Mouse (Mus musculus) Patski (cell line): ENCODE data around the gene Ephx4. TPM values are rescaled to one million over a fixed set of nuclear protein-coding genes. Genes with fewer than 3 reads are reported as not detected.

ENCODE experiments used
- ATAC-seq: fragments of 100-300 bp; one replicate; pipeline ENCODE4 v1.8.0; 2021
- CTCF ChIA-PET: fragments of 350-600 bp; sonication (Branson Sonifier 250); formaldehyde crosslinking; loops from one replicate; lab custom pipeline; 2022; ENCODE audit warnings: inconsistent platforms; lab: Charles Lee
- POLR2A ChIA-PET: fragments of 350-600 bp; sonication (Branson Sonifier 250); formaldehyde crosslinking; loops from one replicate; lab custom pipeline; 2022; ENCODE audit warnings: antibody characterized with exemption, inconsistent platforms; lab: Charles Lee
- DNase-seq: peaks from one replicate; pipeline ENCODE4 v3.0.0-alpha.2; 2011; ENCODE audit warnings: low read depth, low spot score
- H3K27me3 ChIP-seq: fragments of 371-371 bp; one replicate; pipeline ENCODE4 v1.5.1; 2021
- CTCF ChIP-seq: fragments of 100-300 bp; IDR thresholded peaks from one replicate; pipeline ENCODE4 v1.5.1; 2021
- in situ Hi-C: fragments of 300-500 bp; cut with MboI; formaldehyde crosslinking; loops from 3 replicates; pipeline ENCODE4 v1.11.1; 2018; ENCODE audit warnings: low pct_unique_long_range_greater_than_20kb, mixed read lengths
- polyA plus RNA-seq: library from polyadenylated mRNA; unstranded; gene quantifications from one replicate; pipeline ENCODE4 v1.2.3, GENCODE M21; 2021

Gene Ephx4
- polyA plus RNA-seq, 1 experiment from 2014 or later: 0.06 TPM

DNA sequence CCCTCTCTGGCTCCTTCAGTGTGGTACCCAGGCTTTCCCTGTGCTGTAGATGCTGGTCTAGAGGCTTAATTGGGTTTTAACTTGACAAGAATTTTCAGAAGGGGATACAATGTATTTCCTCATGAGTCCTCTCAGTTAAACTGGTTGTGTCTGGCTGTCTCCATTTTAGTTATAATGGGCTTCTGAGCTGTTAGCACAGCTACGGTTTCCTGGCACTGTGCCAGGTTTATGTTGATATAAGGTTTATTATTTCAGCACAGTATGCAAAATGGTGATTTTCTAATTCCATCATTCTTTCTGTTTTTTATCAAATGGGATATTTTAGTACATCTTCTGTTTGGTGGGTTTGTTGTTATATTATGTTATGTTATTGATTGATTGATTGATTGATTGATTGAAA is 19.1 kb downstream of the Ephx4 start:
- no peak for DNase-seq
- H3K27me3 ChIP-seq: peaks cover 24% of the 10 kb centered on the region
- no peak for ATAC-seq
- in situ Hi-C loops: no loop called here
- TF ChIP-seq CTCF: no peak
- ChIA-PET POLR2A (no interaction called here), CTCF (interaction anchor here (1.2 kb wide), 1 partner anchor 9 kb away, joined by 3 read pairs; no protein-coding TSS in a partner anchor)

- in situ Hi-C loops: no loop called here
- ChIA-PET CTCF (no interaction called here), POLR2A (no interaction called here)
- no peak for ATAC-seq
- DNase-seq: no peak
- TF ChIP-seq CTCF: no peak
- peaks cover 37% of the 10 kb centered on the region for H3K27me3 ChIP-seq
Observed at GRCm38 (mm10) chr5:107431249-107431648, 28.7 kb downstream of the Ephx4 start, which contains the start of gene Lpcat2b. TSS of gene Lpcat2b (plus strand) at chr5:107431549.

- no peak for TF ChIP-seq CTCF
- DNase-seq: no peak
- CTCF ChIA-PET: interaction anchor here (1.0 to 1.5 kb wide), 2 partner anchors 16 to 63 kb away, joined by 3 read pairs; no protein-coding TSS in a partner anchor
- POLR2A ChIA-PET: no interaction called here
- in situ Hi-C loops: no loop called here
- no peak for ATAC-seq
- peaks cover 27% of the 10 kb centered on the region for H3K27me3 ChIP-seq
Observed at GRCm38 (mm10) chr5:107434001-107434400, 31.5 kb downstream of the Ephx4 start.

GRCm38 (mm10) chr5:107436185-107436584 is 33.6 kb downstream of the Ephx4 start:
- DNase-seq: no peak
- no peak for ATAC-seq
- no peak for TF ChIP-seq CTCF
- peaks cover 14% of the 10 kb centered on the region for H3K27me3 ChIP-seq
- ChIA-PET POLR2A (interaction anchor here (0.6 kb wide), 1 partner anchor 357 kb away, joined by 4 read pairs; no protein-coding TSS in a partner anchor), CTCF (interaction anchor here (0.9 to 1.1 kb wide), 2 partner anchors 18 to 35 kb away, joined by 3 read pairs; no protein-coding TSS in a partner anchor)
- in situ Hi-C loops: no loop called here

DNA sequence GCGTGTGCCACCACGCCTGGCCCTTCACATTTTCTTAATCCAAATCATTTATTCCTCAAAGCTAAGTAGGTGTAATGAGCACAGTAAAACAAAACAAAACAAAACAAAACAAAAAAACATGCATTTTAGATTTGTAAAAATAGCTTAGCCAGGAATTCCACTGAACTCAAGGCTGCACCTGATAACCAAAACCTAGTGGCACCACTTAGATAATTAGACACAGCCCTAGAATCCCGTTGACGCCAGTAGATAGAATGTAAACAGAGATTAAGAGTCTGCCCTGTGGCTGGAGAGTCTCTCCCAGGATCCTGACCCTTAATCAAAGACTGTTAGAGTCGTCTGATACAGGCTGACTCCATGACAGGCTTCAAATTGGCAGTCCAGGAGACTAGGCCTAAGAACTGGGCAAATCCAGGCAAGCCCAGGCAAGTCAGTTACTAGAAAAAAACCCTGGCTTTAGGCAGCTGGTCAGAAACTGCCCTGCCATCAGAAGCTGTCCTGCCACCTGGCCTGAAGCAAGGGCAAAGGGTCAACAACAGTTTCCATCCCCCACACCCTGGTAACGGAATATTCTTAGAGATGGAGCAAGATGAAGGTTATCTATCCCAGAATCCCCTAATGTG is 34.2 kb downstream of the Ephx4 start:
- DNase-seq (no peak), ATAC-seq (no peak)
- CTCF ChIA-PET: interaction anchor here (0.9 to 1.1 kb wide), 2 partner anchors 18 to 34 kb away, joined by 3 read pairs; no protein-coding TSS in a partner anchor
- POLR2A ChIA-PET: no interaction called here
- H3K27me3 ChIP-seq: peaks cover 14% of the 10 kb centered on the region
- in situ Hi-C loops: no loop called here
- TF ChIP-seq CTCF: no peak

DNA sequence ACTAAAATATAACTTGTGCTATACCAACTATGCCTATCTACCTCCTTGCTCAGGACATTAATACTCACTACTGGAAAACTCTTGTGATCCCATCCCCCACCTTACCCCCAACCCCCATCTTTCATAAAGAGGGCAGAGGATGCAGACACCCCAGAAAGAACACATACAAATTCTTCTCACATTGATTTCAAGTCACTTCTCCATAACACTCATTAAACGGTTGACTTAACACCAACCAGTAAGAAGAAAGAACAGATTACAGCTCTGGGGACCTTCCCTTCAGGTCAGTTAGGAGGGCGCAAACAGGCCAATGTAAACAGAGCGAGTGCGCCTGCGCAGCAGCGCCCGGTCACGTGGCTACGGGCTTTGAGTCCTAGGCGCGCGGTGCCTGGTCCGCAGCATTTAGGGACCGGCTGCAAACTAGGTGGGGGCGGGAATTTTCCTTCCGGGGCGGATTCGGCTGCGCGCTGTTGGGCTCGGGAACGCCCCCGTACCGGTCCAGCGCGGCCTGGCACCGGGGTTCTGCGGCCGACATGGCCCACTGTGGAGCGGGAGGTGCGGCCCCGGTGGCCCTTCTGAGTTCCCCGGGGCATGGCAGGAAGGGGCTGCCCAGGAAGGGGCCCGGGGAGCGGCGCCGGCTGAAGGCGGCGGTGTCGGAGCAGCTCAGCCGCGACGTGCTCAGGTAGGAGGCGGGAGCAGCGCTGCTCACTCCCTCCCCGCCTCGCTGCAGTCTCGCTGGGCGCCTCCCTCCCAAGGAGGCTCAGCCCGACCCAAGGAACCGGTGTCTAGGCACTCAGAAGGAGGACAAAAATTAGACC is 35.1 kb downstream of the Ephx4 start, which contains the start of gene Btbd8:
Btbd8 (plus strand) TSS at position 534 of the 818 bp plus-strand sequence.
- ChIA-PET CTCF (interaction anchor here (1.0 to 3.6 kb wide), 5 partner anchors 11 to 59 kb away, joined by 3 to 11 read pairs (median 3); no protein-coding TSS in a partner anchor), POLR2A (interaction anchor here (0.7 to 1.1 kb wide), 4 partner anchors 11 to 23 kb away, joined by 3 to 5 read pairs (median 3); no protein-coding TSS in a partner anchor)
- in situ Hi-C loops: no loop called here
- no peak for TF ChIP-seq CTCF
- peaks cover 7% of the 10 kb centered on the region for H3K27me3 ChIP-seq
- peak; percentile 89 for ATAC-seq
- DNase-seq: peak; percentile 79

GRCm38 (mm10) chr5:107438353-107438752 is 35.8 kb downstream of the Ephx4 start:
- CTCF ChIA-PET: interaction anchor here (1.0 to 3.6 kb wide), 4 partner anchors 11 to 59 kb away, joined by 3 to 11 read pairs (median 3); no protein-coding TSS in a partner anchor
- H3K27me3 ChIP-seq: peaks cover 7% of the 10 kb centered on the region
- TF ChIP-seq CTCF: no peak
- in situ Hi-C loops: no loop called here
- peak; percentile 12 for DNase-seq
- POLR2A ChIA-PET: interaction anchor here (0.7 to 1.3 kb wide), 3 partner anchors 12 to 27 kb away, joined by 3 read pairs; no protein-coding TSS in a partner anchor
- ATAC-seq: peak; percentile 8

DNA sequence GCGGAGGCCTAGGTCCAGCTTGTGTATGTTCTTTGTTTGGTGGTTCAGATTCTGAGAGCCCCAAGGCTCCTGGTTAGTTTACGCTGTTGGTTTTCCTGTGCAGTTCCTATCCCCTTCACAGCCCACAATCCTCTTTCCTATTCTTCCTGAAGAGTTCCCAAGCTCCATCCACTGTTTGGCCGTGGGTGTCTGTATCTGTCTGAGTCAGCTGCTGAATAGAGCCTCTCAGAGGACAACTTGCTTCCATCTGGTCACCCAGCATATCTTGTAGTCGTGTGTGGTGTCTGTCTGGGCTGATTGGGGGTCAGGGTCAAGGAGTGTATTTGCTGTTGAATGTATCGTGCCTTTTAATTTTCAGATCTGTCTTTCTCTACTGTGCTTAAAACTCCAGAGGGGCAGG is 39.3 kb downstream of the Ephx4 start:
- CTCF ChIA-PET: no interaction called here

GRCm38 (mm10) chr5:107444251-107444650 is 41.7 kb downstream of the Ephx4 start:
- ATAC-seq: no peak
- CTCF ChIA-PET: no interaction called here
- DNase-seq: no peak
- H3K27me3 ChIP-seq: no peaks in the 10 kb centered on the region
- POLR2A ChIA-PET: no interaction called here
- no peak for TF ChIP-seq CTCF
- in situ Hi-C loops: no loop called here

More for the DNA sequence above, 39.3 kb downstream of the Ephx4 start:
- in situ Hi-C loops: no loop called here
- ATAC-seq (no peak), DNase-seq (no peak)
- TF ChIP-seq CTCF: no peak
- no peaks in the 10 kb centered on the region for H3K27me3 ChIP-seq
- POLR2A ChIA-PET: no interaction called here

DNA sequence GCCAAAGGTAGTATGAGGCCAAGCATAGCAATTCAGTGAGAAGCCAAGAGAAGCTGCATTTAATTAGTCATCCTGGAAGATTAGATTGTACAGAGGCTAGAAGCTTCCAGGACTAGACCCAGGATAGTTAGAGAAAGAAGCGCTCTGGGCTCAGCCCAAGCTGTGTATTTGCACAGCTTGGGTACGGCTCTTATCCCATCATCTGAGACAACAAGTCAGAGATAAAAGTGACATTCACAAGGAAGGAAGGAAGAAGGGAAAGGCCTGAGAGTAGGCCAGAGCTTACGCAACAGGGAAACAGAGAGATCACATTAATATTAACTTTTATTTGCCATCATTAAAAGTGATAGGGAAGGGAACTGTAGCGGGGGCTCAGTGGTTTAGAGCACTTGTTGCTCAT is 45.4 kb downstream of the Ephx4 start:
- ChIA-PET CTCF (interaction anchor here (1.9 to 4.0 kb wide), 2 partner anchors 8 to 22 kb away, joined by 7 to 11 read pairs; partner anchors contain the start of gene Btbd8), POLR2A (no interaction called here)
- ATAC-seq (no peak), DNase-seq (no peak)
- in situ Hi-C loops: no loop called here
- no peak for TF ChIP-seq CTCF
- H3K27me3 ChIP-seq: no peaks in the 10 kb centered on the region
